Mouse (Mus musculus) neural tube, embryonic 15.5 days (tissue): ENCODE results near the gene Samhd1. TPM values are rescaled to one million over a fixed set of nuclear protein-coding genes. Genes with fewer than 3 reads are reported as not detected.

Experiments
- ATAC-seq: fragments of 200-750 bp; cut with Nextera tagmentation; 2 replicates; pipeline ENCODE4 v1.8.0; 2017; ENCODE audit warnings: mild to moderate bottlenecking, moderate TSS enrichment, moderate library complexity; ENCODE audit not compliant: low FRiP score
- H3K27ac ChIP-seq: fragments of 300-500 bp; sonication (generic); replicated peaks from 2 replicates; pipeline ENCODE4 v1.5.1; 2015; ENCODE audit warnings: mild to moderate bottlenecking, inconsistent platforms
- H3K27me3 ChIP-seq: fragments of 300-500 bp; sonication (generic); replicated peaks from 2 replicates; pipeline ENCODE4 v1.6.1; 2015; ENCODE audit warnings: inconsistent platforms
- H3K36me3 ChIP-seq: fragments of 300-500 bp; sonication (generic); 2 replicates; pipeline ENCODE4 v1.6.1; 2015; ENCODE audit warnings: inconsistent platforms
- H3K4me1 ChIP-seq: fragments of 300-500 bp; sonication (generic); 2 replicates; pipeline ENCODE4 v1.6.1; 2015; ENCODE audit warnings: inconsistent platforms
- H3K4me2 ChIP-seq: fragments of 300-500 bp; sonication (generic); 2 replicates; pipeline ENCODE4 v1.6.1; 2015; ENCODE audit warnings: inconsistent platforms, mild to moderate bottlenecking, moderate library complexity
- H3K4me3 ChIP-seq: fragments of 300-500 bp; sonication (generic); replicated peaks from 2 replicates; pipeline ENCODE4 v1.5.1; 2015; ENCODE audit warnings: mild to moderate bottlenecking, inconsistent platforms
- H3K9ac ChIP-seq: fragments of 300-500 bp; sonication (generic); replicated peaks from 2 replicates; pipeline ENCODE4 v1.6.1; 2015; ENCODE audit warnings: mild to moderate bottlenecking, inconsistent platforms
- H3K9me3 ChIP-seq: fragments of 300-500 bp; sonication (generic); replicated peaks from 2 replicates; pipeline ENCODE4 v1.6.1; 2016; ENCODE audit warnings: inconsistent platforms
- WGBS: fragments of 180-500 bp; shearing (Covaris S2); methylation state at CpG from one replicate; pipeline ENCODE4 v1.1.7; 2015; ENCODE audit warnings: mixed read lengths; 5-methylcytosine and 5-hydroxymethylcytosine counted together
- polyA plus RNA-seq: library from polyadenylated mRNA; unstranded; fragments of >200 nt; fragmentation: Nextera tagmentation; extraction: Ambion mirVana; gene quantifications from 2 replicates; pipeline ENCODE4 v1.2.1, GENCODE M21; 2015

Gene Samhd1
- polyA plus RNA-seq, 1 experiment from 2014 or later, result 11.9 TPM

DNA sequence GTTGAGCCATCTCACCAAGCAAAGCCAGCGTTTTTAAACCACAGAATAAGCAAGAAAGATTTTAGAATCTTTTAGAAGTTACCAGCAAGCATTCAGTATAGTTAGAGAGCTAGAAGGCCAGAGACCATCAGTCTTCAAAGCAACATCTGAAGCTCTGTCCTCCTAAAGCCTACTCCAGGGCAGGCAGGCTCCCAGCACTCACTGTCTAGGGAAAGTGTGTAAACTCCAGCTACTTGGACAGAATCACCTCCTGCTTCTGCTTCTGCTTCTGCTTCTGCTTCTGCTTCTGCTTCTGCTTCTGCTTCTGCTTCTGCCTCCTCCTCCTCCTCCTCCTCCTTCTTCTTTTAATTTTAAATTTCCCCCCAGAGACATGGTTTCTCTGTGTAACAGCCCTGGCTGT, 21.0 kb upstream of the Samhd1 start:
- H3K4me3 ChIP-seq, result no peak overlapping the region
- no peaks in the 10 kb centered on the region for H3K4me1 ChIP-seq
- WGBS, result 97% methylated on average over 1 of the region's 1 CpGs
- no peak for ATAC-seq
- H3K9ac ChIP-seq, result no peak overlapping the region
- H3K9me3 ChIP-seq, result no peaks in the 10 kb centered on the region
- no peak overlapping the region for H3K4me2 ChIP-seq
- H3K36me3 ChIP-seq, result peaks cover 53% of the 10 kb centered on the region
- no peaks in the 10 kb centered on the region for H3K27me3 ChIP-seq
- H3K27ac ChIP-seq, result no peak overlapping the region

DNA sequence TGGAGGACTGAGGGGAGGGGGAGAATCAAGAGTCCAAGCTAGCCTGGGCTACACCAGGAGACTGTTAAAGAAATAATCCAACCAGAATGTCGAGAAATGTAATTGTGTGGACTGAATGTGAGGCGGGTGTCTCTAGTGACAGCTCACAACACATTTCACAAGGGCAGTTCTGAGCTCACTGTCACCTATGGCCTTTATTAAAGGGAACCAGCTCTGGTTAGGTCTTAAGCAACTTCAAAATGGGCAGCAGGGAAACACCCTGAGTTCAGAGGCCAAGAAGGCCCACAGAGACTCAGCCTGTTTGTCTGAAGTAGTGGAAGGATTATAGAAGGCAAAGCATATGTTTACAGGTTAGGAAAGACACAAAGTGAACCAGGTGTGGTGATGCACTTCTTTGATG, 18.2 kb upstream of the Samhd1 start:
- Histone ChIP-seq H3K9me3 (no peaks in the 10 kb centered on the region), H3K36me3 (peaks cover 48% of the 10 kb centered on the region), H3K27ac (no peak overlapping the region), H3K4me1 (no peaks in the 10 kb centered on the region), H3K4me3 (no peak overlapping the region), H3K4me2 (no peak overlapping the region), H3K27me3 (no peaks in the 10 kb centered on the region), H3K9ac (no peak overlapping the region)
- WGBS, result 89% methylated on average over 2 of the region's 2 CpGs
- ATAC-seq, result no peak

DNA sequence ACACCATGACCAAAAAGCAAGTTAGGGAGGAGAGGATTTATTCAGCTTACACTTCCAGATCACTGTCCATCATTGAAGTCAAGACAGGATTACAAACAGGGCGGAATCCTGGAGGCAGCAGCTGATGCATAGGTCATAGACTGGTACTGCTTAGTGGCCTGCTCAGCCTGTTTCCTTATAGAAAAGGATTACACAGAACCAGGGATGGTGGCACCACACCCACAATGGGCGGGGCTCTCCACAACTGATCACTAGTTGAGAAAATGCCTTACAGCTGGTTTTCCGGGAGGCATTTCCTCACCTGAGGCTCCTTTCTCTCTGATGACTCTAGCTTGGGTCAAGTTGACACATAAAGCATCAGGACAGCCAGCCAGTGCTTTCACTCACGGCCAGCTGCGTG, 13.4 kb upstream of the Samhd1 start:
- Histone ChIP-seq H3K36me3 (peaks cover 35% of the 10 kb centered on the region), H3K4me1 (no peaks in the 10 kb centered on the region), H3K4me2 (no peak overlapping the region), H3K27ac (no peak overlapping the region), H3K9ac (no peak overlapping the region), H3K9me3 (no peaks in the 10 kb centered on the region), H3K27me3 (no peaks in the 10 kb centered on the region), H3K4me3 (no peak overlapping the region)
- ATAC-seq, result no peak
- 91% methylated on average over 5 of the region's 5 CpGs for WGBS

DNA sequence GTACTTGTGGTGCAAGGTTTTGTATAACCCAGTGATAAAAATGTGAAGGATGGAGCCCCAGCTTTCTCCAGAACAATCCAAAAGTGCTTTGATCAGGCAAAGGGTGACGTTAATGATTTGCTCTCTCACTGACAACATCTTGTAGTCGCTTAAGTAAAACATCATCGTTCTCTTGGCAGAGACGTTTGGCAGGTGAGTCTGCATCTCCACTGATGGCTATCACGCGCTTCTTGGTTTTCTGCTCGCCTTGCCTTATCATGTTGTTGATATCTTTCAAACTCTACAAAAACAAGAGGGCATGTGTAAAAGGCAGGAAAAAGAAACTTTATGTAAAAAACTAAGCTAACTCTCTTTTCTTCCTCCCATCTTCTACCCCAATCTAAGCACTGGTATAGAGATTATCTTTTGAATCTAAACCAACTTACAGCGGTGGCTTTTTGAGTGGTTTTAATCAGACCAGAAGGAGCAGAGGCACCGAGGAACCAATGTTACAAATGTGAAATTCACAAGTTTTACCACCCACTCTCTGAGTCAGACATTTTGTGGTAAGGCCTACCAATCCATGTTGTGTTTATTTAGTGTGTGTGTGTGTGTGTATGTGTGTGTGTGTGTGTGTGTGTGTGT, 12.4 kb upstream of the Samhd1 start:
- H3K4me3 ChIP-seq, result no peak overlapping the region
- no peak for ATAC-seq
- H3K4me2 ChIP-seq, result no peak overlapping the region
- 92% methylated on average over 9 of the region's 9 CpGs for WGBS
- peaks cover 33% of the 10 kb centered on the region for H3K36me3 ChIP-seq
- H3K9me3 ChIP-seq, result no peaks in the 10 kb centered on the region
- no peaks in the 10 kb centered on the region for H3K4me1 ChIP-seq
- H3K27me3 ChIP-seq, result no peaks in the 10 kb centered on the region
- no peak overlapping the region for H3K27ac ChIP-seq
- H3K9ac ChIP-seq, result no peak overlapping the region

DNA sequence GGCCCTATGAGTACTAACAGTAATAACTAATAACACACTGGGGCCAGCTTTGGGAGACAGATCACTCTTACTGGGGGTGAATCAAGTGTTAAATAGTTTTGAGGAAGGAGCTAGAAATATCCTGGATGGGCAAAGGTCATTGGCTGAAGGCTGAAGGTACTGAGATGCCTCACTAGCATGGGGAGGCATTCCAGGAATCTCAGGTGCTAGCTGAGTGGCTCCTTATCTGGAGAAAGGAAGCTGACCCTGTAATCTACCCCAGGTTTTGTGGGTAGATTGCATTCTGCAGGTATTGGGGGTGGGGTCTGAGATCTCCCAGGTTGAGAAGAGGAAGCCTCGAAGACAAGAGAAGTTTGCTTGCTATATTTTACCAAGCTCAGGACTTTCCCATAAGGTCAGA, 10.1 kb upstream of the Samhd1 start:
- no peak overlapping the region for H3K4me2 ChIP-seq
- 96% methylated on average over 1 of the region's 1 CpGs for WGBS
- no peaks in the 10 kb centered on the region for H3K9me3 ChIP-seq
- H3K27ac ChIP-seq, result no peak overlapping the region
- no peaks in the 10 kb centered on the region for H3K27me3 ChIP-seq
- ATAC-seq, result no peak
- no peaks in the 10 kb centered on the region for H3K4me1 ChIP-seq
- peaks cover 18% of the 10 kb centered on the region for H3K36me3 ChIP-seq
- no peak overlapping the region for H3K9ac ChIP-seq
- H3K4me3 ChIP-seq, result no peak overlapping the region

DNA sequence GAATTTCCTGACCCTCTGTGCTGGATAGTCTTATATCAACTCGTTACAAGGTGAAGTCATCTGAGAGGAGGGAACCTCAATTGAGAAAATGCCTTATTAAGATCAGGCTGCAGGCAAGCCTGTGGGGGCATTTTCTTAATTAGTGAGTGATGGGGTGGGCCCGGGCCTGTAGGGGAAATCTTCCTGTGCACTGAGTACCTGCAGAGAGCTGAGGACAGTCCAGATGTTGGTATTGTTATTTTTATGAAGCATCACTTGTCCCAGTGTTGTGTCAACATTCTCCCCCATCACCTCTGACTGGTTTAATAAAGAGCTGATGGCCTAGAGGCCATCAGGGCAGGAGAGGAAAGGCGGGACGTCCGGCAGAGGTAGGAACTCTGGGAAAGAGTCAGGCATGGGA, 9.1 kb upstream of the Samhd1 start:
- H3K4me3 ChIP-seq, result no peak overlapping the region
- no peak overlapping the region for H3K27ac ChIP-seq
- 82% methylated on average over 5 of the region's 5 CpGs for WGBS
- ATAC-seq, result no peak
- H3K9ac ChIP-seq, result no peak overlapping the region
- H3K9me3 ChIP-seq, result 0 out of 2 replicates have a peak, but pooled peaks cover 5% of the 10 kb centered on the region
- peaks cover 9% of the 10 kb centered on the region for H3K36me3 ChIP-seq
- H3K27me3 ChIP-seq, result no peaks in the 10 kb centered on the region
- H3K4me2 ChIP-seq, result no peak overlapping the region
- H3K4me1 ChIP-seq, result no peaks in the 10 kb centered on the region

DNA sequence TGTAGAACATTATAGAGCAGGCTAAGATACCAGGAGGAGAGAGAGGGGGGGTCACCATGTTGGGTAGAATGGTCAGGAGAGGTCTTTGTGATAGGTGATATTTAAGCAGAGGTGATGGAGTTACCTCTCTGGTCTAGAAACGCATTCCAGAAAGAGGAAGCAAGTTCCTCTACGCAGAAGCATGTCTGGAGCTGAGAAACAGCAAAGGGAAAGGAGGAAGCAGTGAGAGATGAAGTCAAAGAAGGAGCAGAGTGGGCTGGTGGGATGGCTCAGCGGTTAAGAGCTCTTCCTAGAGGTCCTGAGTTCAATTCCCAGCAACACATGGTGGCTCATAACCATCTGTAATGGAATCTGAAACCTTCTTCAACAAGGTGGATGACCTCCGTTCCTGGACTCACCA, 6.9 kb upstream of the Samhd1 start:
- Histone ChIP-seq H3K4me3 (no peak overlapping the region), H3K36me3 (no peaks in the 10 kb centered on the region), H3K9ac (no peak overlapping the region), H3K27me3 (no peaks in the 10 kb centered on the region), H3K4me2 (no peak overlapping the region), H3K9me3 (0 out of 2 replicates have a peak, but pooled peaks cover 5% of the 10 kb centered on the region), H3K27ac (no peak overlapping the region), H3K4me1 (no peaks in the 10 kb centered on the region)
- ATAC-seq, result no peak
- WGBS, result 86% methylated on average over 4 of the region's 4 CpGs

DNA sequence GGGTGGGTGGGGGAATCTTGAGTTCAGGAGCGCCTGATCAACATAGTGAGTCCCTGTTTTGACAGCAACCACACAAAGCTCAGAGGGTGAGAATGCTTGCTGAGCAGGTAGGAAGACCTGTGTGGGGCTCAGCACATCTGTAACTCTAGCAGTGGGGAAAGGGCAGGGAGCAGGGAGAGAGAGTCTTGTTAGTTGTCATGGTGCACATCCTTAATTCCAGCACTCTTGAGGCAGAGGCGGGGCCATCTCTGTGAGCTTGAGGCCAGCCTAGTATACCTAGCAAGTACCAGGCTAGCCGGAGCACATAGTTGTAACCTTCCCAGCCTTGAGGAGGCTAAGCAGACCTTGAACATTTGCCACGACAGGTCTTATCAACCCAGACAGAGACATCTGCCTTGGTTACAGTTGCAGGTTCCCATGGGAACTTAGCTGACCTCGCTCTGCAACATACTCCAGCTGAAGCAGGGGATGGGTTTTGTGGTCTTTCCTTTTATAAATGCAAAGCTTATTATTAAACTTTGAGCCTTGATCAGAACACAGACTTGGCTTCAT, 4.3 kb upstream of the Samhd1 start:
- H3K4me3 ChIP-seq, result no peak overlapping the region
- 0 out of 2 replicates have a peak, but pooled peaks cover 5% of the 10 kb centered on the region for H3K9me3 ChIP-seq
- no peak overlapping the region for H3K9ac ChIP-seq
- H3K36me3 ChIP-seq, result no peaks in the 10 kb centered on the region
- no peak for ATAC-seq
- H3K4me2 ChIP-seq, result no peak overlapping the region
- H3K4me1 ChIP-seq, result peaks cover 5% of the 10 kb centered on the region
- WGBS, result 96% methylated on average over 5 of the region's 5 CpGs
- no peaks in the 10 kb centered on the region for H3K27me3 ChIP-seq
- H3K27ac ChIP-seq, result no peak overlapping the region

DNA sequence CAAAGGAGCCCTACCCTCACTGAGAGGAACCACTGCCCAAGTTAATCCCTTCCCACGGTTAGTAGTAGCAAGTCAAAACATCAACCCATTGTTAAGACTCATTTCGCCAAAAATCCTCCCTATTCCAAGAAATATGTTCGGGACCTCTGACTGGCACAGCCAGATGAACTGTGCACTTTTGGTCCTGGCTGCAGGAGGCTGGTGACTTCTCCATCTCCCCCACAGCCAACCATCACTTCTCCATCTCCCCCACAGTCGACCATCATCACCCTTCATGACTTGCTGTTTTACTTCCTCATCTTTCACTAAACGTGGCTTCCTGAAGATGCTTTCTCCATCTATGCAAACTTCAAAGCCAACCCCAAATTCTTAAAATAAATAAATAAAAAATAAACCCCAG, 3.7 kb upstream of the Samhd1 start:
- H3K9ac ChIP-seq, result no peak overlapping the region
- peaks cover 10% of the 10 kb centered on the region for H3K4me1 ChIP-seq
- no peak for ATAC-seq
- no peak overlapping the region for H3K27ac ChIP-seq
- 0 out of 2 replicates have a peak, but pooled peaks cover 5% of the 10 kb centered on the region for H3K9me3 ChIP-seq
- 89% methylated on average over 5 of the region's 5 CpGs for WGBS
- no peaks in the 10 kb centered on the region for H3K27me3 ChIP-seq
- no peak overlapping the region for H3K4me3 ChIP-seq
- no peaks in the 10 kb centered on the region for H3K36me3 ChIP-seq
- H3K4me2 ChIP-seq, result no peak overlapping the region

DNA sequence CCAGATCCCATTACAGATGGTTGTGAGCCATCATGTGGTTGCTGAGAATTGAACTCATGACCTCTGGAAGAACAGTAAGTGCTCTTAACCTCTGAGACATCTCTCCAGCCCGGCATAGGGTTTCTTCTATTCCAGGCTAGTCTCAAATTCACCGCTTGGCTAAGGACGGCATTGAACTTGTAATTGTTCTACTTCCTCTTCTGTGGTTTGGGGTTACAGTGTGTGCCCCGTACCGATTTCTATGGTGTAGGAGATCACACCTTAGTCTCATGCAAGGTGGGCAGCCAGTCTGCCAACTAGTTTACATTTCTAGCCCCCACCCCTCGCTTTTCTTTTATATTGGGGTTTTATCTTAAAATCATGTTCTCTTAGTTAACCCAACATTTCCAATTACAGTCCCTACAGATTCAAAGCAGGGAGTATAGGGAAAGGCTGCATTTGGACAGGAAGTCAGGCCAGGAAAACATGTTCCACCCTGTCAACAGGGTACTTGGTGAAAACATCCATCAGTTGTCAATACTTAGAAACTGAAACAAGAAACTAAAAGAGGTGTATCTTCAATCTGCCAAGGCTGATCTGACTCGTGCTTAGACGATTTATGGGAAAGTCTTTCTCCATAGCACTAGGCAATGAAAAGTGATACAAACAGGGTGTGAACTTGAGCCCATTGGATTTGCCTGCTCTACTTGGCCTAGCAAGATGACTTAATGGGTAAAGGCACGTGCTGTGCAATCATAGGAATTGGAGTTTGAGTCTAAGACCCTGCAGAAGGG, 3.1 kb upstream of the Samhd1 start:
- peaks cover 13% of the 10 kb centered on the region for H3K4me1 ChIP-seq
- no peak for ATAC-seq
- H3K4me2 ChIP-seq, result no peak overlapping the region
- no peak overlapping the region for H3K27ac ChIP-seq
- 0 out of 2 replicates have a peak, but pooled peaks cover 5% of the 10 kb centered on the region for H3K9me3 ChIP-seq
- 91% methylated on average over 9 of the region's 9 CpGs for WGBS
- no peak overlapping the region for H3K4me3 ChIP-seq
- H3K9ac ChIP-seq, result no peak overlapping the region
- no peaks in the 10 kb centered on the region for H3K36me3 ChIP-seq
- H3K27me3 ChIP-seq, result no peaks in the 10 kb centered on the region

DNA sequence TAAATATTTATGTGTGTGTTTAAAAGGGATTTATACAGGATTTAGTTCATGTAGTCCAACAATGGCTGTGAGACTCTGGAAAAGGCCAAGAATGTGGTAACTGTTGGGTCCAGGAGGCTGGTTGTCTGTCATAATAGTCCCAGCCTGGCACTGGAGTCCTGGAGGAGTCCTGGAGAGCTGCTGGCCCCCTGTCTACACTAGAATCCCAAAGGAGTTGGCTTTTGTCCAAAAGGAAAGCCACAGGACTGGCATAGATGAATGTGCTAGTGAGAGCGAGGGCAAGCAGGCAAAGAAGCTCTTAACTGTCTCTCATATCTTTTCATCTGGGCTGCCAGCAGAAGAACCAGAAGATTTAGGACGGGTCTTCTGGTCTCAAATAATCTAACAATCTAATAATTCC, 1.6 kb upstream of the Samhd1 start:
- Histone ChIP-seq H3K4me2 (no peak overlapping the region), H3K27ac (no peak overlapping the region), H3K9ac (no peak overlapping the region), H3K4me1 (peaks cover 13% of the 10 kb centered on the region), H3K27me3 (no peaks in the 10 kb centered on the region), H3K4me3 (no peak overlapping the region), H3K9me3 (0 out of 2 replicates have a peak, but pooled peaks cover 5% of the 10 kb centered on the region), H3K36me3 (no peaks in the 10 kb centered on the region)
- no peak for ATAC-seq
- WGBS, result 65% methylated on average over 2 of the region's 2 CpGs

DNA sequence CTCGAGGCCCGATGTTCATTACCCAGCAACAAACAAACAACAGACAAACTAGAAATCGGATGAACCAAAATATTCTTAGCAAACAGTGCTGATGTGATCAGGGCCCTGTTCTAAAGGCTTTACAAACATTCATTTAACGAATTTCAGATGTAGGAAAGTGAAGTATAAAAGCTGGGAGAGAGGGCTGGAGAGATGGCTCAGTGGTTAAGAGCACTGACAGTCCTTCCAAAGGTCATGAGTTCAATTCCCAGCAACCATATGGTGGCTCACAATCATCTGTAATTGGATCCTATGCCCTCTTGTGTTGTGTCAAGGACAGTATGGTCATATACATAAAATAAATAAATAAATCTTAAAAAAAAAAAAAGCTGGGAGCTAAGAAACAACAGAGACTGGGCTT, 1.1 kb upstream of the Samhd1 start:
- Histone ChIP-seq H3K36me3 (no peaks in the 10 kb centered on the region), H3K27me3 (no peaks in the 10 kb centered on the region), H3K9me3 (0 out of 2 replicates have a peak, but pooled peaks cover 5% of the 10 kb centered on the region), H3K4me3 (no peak overlapping the region), H3K4me1 (peaks cover 13% of the 10 kb centered on the region), H3K4me2 (no peak overlapping the region), H3K27ac (no peak overlapping the region), H3K9ac (no peak overlapping the region)
- no peak for ATAC-seq
- WGBS, result 95% methylated on average over 4 of the region's 4 CpGs
